Mouse (Mus musculus) forebrain, postnatal 0 days (tissue): ENCODE measurements around the gene Tes3-ps. TPM values are rescaled to one million over a fixed set of nuclear protein-coding genes. Genes with fewer than 3 reads are reported as not detected.

Experiments
- ATAC-seq: fragments of 200-750 bp; cut with Nextera tagmentation; 2 replicates; pipeline ENCODE4 v1.8.0; 2017; ENCODE audit warnings: mild to moderate bottlenecking, moderate library complexity
- DNase-seq: peaks from one replicate; pipeline ENCODE4 v3.0.0-alpha.2; 2015
- H3K27ac ChIP-seq: fragments of 300-500 bp; sonication (generic); 2 replicates; pipeline ENCODE4 v1.5.1; 2014; ENCODE audit warnings: low read depth, mild to moderate bottlenecking, antibody characterized with exemption, low read length, moderate library complexity, mixed read lengths
- H3K27me3 ChIP-seq: fragments of 300-500 bp; sonication (generic); 2 replicates; pipeline ENCODE4 v1.6.1; 2014; ENCODE audit warnings: mild to moderate bottlenecking, low read length, mixed read lengths; ENCODE audit not compliant: insufficient read depth
- H3K36me3 ChIP-seq: fragments of 300-500 bp; sonication (generic); 2 replicates; pipeline ENCODE4 v1.6.1; 2014; ENCODE audit warnings: mild to moderate bottlenecking, moderate library complexity; ENCODE audit not compliant: insufficient read depth
- H3K4me1 ChIP-seq: fragments of 300-500 bp; sonication (generic); 2 replicates; pipeline ENCODE4 v1.6.1; 2014; ENCODE audit warnings: antibody characterized with exemption; ENCODE audit not compliant: insufficient read depth
- H3K4me2 ChIP-seq: fragments of 300-500 bp; sonication (generic); 2 replicates; pipeline ENCODE4 v1.6.1; 2014; ENCODE audit warnings: low read depth, mild to moderate bottlenecking, moderate library complexity
- H3K4me3 ChIP-seq: fragments of 300-500 bp; sonication (generic); 2 replicates; pipeline ENCODE4 v1.5.1; 2014; ENCODE audit warnings: low read depth, low read length, mixed read lengths
- H3K9ac ChIP-seq: fragments of 300-500 bp; sonication (generic); 2 replicates; pipeline ENCODE4 v1.6.1; 2014; ENCODE audit warnings: mild to moderate bottlenecking
- H3K9me3 ChIP-seq: fragments of 300-500 bp; sonication (generic); 2 replicates; pipeline ENCODE4 v1.6.1; 2016; ENCODE audit warnings: low read length
- CTCF ChIP-seq: sonication (generic); IDR thresholded peaks from 2 replicates; pipeline ENCODE4 v1.5.1; 2016; ENCODE audit warnings: antibody characterized with exemption, control low read depth, low read depth
- WGBS: fragments of 180-500 bp; shearing (Covaris S2); extraction: QIAGEN DNeasy Blood & Tissue Kit; methylation state at CpG from one replicate; pipeline ENCODE4 v1.1.7; 2014; 5-methylcytosine and 5-hydroxymethylcytosine counted together
- polyA plus RNA-seq: library from polyadenylated mRNA; unstranded; fragments of >200 nt; fragmentation: Nextera tagmentation; extraction: Ambion mirVana; gene quantifications from 2 replicates; pipeline ENCODE4 v1.2.1, GENCODE M21; 2015
- total RNA-seq: library from RNA; depleted of rRNA; stranded (reverse); fragments of >200 nt; gene quantifications from 2 replicates; pipeline ENCODE4 v1.2.3, GENCODE M21; 2014

Gene Tes3-ps
- total and polyA plus RNA-seq, 2 experiments from 2014 or later, result 0.56 to 0.67 TPM

GRCm38 (mm10) chr13:49471981-49472675, 21.0 kb upstream of the Tes3-ps start:
- Histone ChIP-seq H3K27ac (no peak overlapping the region), H3K36me3 (no peaks in the 10 kb centered on the region), H3K9ac (no peak overlapping the region), H3K4me2 (no peak overlapping the region), H3K9me3 (no peaks in the 10 kb centered on the region), H3K4me1 (no peaks in the 10 kb centered on the region), H3K4me3 (no peak overlapping the region), H3K27me3 (no peaks in the 10 kb centered on the region)
- DNase-seq (no peak), ATAC-seq (no peak)
- WGBS, result 75% methylated on average over 4 of the region's 4 CpGs
- no peak for TF ChIP-seq CTCF

DNA sequence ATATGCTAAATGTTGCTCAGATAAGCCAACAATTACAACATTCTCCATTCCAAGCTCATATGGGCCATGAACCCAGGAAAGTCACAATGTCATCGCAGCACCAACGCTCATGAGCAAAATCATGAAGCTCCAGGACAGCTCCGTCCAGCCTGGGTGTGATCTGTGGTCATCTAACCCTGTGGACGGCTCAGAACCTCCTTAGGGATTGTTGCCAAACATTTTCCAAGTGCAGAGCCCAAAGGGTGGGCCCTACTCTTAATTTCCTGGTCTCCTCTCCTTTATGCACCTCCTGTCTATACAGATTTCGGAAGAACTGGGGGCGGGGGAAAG, 20.5 kb upstream of the Tes3-ps start:
- Histone ChIP-seq H3K36me3 (no peaks in the 10 kb centered on the region), H3K9me3 (no peaks in the 10 kb centered on the region), H3K4me3 (no peak overlapping the region), H3K27ac (no peak overlapping the region), H3K4me1 (no peaks in the 10 kb centered on the region), H3K27me3 (no peaks in the 10 kb centered on the region), H3K9ac (no peak overlapping the region), H3K4me2 (no peak overlapping the region)
- 95% methylated on average over 6 of the region's 6 CpGs for WGBS
- DNase-seq (no peak), ATAC-seq (no peak)
- TF ChIP-seq CTCF, result no peak

DNA sequence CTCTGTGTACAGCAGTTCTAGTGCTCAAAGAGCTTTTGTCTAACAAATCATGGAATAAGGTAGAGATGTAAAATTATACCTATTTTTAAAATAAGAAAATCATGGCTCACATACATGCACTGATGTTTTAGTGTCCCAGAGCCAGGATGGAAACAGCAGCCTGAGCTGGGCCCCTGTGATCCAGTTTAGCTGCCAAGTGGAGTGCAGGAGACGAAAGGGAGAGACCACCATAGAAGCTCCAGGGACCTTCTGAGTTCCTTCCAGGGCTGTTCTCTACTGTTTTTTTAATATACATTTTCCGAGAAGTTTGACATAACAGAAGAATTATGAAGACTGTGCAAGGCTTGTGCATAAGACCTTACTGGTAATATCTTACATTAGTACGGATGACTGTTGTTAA, 15.2 kb upstream of the Tes3-ps start:
- no peak overlapping the region for H3K4me3 ChIP-seq
- WGBS, result 90% methylated on average over 3 of the region's 3 CpGs
- no peak overlapping the region for H3K9ac ChIP-seq
- no peak for ATAC-seq
- TF ChIP-seq CTCF, result no peak
- no peak overlapping the region for H3K4me2 ChIP-seq
- no peaks in the 10 kb centered on the region for H3K36me3 ChIP-seq
- no peaks in the 10 kb centered on the region for H3K27me3 ChIP-seq
- H3K4me1 ChIP-seq, result no peaks in the 10 kb centered on the region
- no peaks in the 10 kb centered on the region for H3K9me3 ChIP-seq
- DNase-seq, result no peak
- H3K27ac ChIP-seq, result no peak overlapping the region

DNA sequence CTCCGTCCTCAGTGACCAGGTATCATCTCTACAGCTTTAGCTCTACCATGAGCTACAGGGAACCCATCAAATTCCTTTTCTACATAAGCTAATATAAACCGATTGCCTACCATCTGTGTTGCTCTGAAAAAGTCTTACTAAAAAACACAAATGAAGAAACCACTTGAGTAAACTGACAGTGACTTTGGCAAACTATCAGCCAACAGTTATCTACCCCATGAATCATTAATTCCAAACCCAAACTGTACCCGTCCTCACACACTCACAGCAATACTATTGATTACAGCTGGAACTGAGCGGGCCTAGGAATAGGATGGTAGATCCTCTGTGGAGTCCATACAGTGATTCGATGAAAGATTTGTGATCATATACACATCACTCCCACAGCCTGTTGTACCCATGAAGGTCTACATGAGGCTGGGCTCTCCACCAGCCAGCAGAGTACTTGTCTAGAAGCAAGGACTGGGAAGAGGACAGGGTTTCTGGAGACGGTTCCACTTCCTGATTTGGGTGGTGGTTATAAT, 14.2 kb upstream of the Tes3-ps start:
- WGBS, result 92% methylated on average over 6 of the region's 6 CpGs
- no peak overlapping the region for H3K4me3 ChIP-seq
- no peak for DNase-seq
- H3K9ac ChIP-seq, result no peak overlapping the region
- no peaks in the 10 kb centered on the region for H3K4me1 ChIP-seq
- no peak for TF ChIP-seq CTCF
- no peaks in the 10 kb centered on the region for H3K36me3 ChIP-seq
- H3K9me3 ChIP-seq, result no peaks in the 10 kb centered on the region
- H3K27me3 ChIP-seq, result no peaks in the 10 kb centered on the region
- no peak overlapping the region for H3K4me2 ChIP-seq
- ATAC-seq, result no peak
- H3K27ac ChIP-seq, result no peak overlapping the region

DNA sequence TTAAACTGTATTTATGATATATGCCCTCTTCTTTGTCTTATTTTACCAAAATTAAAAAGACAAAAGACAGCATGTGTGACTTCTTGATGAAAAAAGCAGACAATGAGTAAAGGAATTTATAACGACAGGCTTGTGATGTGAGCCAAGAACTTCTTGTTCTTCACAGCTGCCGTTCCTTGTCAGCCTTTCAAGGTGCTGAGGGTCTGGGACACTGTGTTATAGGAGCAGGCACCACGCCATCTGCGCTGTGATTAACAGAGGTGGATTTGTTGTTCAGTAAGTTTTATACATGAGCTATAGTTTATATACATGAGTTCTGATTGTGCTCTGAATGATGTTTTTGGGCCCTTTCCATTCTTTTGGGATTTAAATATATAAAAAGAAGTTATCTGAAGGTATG, 13.7 kb upstream of the Tes3-ps start:
- Histone ChIP-seq H3K27ac (no peak overlapping the region), H3K4me1 (no peaks in the 10 kb centered on the region), H3K9me3 (no peaks in the 10 kb centered on the region), H3K9ac (no peak overlapping the region), H3K36me3 (no peaks in the 10 kb centered on the region), H3K27me3 (no peaks in the 10 kb centered on the region), H3K4me2 (no peak overlapping the region), H3K4me3 (no peak overlapping the region)
- DNase-seq, result no peak
- 62% methylated on average over 4 of the region's 4 CpGs for WGBS
- TF ChIP-seq CTCF, result no peak
- no peak for ATAC-seq

- WGBS, result 43% methylated on average over 2 of the region's 2 CpGs
- Histone ChIP-seq H3K9me3 (no peaks in the 10 kb centered on the region), H3K27ac (no peak overlapping the region), H3K4me2 (no peak overlapping the region), H3K4me1 (no peaks in the 10 kb centered on the region), H3K9ac (no peak overlapping the region), H3K4me3 (no peak overlapping the region), H3K27me3 (no peaks in the 10 kb centered on the region), H3K36me3 (no peaks in the 10 kb centered on the region)
- DNase-seq (peak; percentile 21), ATAC-seq (peak; percentile 64; the same call in 1 of the 2 replicates)
- TF ChIP-seq CTCF, result no peak
Observed at GRCm38 (mm10) chr13:49480057-49480456, 13.1 kb upstream of the Tes3-ps start.

- H3K9me3 ChIP-seq, result no peaks in the 10 kb centered on the region
- no peak for TF ChIP-seq CTCF
- H3K4me3 ChIP-seq, result no peak overlapping the region
- no peaks in the 10 kb centered on the region for H3K4me1 ChIP-seq
- H3K36me3 ChIP-seq, result no peaks in the 10 kb centered on the region
- no peak for DNase-seq
- no peak overlapping the region for H3K27ac ChIP-seq
- no peak overlapping the region for H3K9ac ChIP-seq
- ATAC-seq, result no peak
- no peak overlapping the region for H3K4me2 ChIP-seq
- 39% methylated on average over 5 of the region's 5 CpGs for WGBS
- H3K27me3 ChIP-seq, result no peaks in the 10 kb centered on the region
Observed at GRCm38 (mm10) chr13:49480551-49480950, 12.6 kb upstream of the Tes3-ps start.
